In the genomic region with DNA sequence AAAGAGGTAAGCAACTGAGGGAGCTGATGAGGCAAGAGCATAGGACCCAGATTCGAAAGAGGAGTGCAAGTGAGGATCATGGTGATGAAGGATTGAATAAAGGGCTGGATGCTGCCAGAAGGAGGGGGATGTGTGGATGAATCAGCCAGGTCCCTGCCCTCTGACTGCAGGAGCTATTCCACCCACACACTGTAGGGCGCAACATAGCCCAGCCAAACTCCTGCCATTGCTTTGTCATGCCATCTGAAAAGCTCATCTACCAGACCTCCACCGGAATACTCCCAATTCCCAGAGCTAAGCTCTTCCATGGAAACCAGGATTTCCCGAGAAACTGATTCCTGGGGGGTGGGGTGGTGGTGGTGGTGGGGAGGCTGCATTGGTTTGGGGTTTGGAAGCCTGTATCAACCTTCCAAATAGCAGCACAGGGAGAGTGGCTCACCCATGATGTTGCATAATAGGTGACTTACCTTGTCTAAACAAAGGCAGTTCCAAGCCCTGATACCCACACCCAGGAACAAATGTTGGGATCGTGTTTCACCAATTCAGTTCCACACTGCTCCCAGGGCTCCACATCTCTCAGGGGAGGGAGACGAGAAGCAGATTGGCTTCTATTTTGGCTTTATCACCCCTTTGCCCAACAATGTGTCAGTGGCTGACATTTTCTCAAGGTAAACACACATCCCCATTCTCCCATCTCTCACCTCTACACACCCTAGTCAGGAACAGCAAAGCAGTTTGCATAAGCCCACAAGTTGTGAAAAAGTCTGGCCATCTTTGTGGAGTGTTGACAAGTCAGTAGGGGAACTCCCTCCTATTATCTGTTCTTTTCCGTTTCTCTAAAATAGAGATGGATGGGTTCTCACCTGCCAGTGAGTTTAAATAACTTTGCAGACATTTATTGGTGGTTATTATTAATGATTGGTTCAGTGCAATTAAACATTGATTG, we compare ENCODE assay signal across 14 mouse cellular contexts. TPM values are rescaled to one million over a fixed set of nuclear protein-coding genes. Genes with fewer than 3 reads are reported as not detected.
DNase-seq lines count a peak whose midpoint lies in the region; ATAC-seq and TF ChIP-seq lines count a peak whose summit lies in the region.
"Had no signal": no experiment of that assay in that cellular context is flagged by ENCODE, and none has a peak within 500 bp of the region (broad histone marks: within the 10 kb centered on the region; RNA-seq: fewer than 3 reads in every experiment).

No protein-coding gene starts in this region.

- intact Hi-C loops in heart, adult 2 months (cut with DNase I), result no loop called here
- intact Hi-C loops in heart, postnatal 36 days (cut with DNase I), result loop anchor here (10.0 kb wide), 1 partner anchor 674 kb away; no protein-coding TSS in a partner anchor

- DNase-seq in heart, adult 2 months, result no peak
- DNase-seq in heart, postnatal 36 days, result no peak
- DNase-seq in lung, postnatal 36 days, result peak; percentile 35
- no peak for DNase-seq in lung, postnatal 4 days
- peak; percentile 52 for DNase-seq in ES-CJ7 (ENCODE audit: low read depth, low spot score)
- peak; percentile 48 for DNase-seq in stomach, postnatal 0 days (ENCODE audit: low spot score)
- no peak for DNase-seq in ovary, adult 18-20 months (ENCODE audit: low spot score)
- DNase-seq: cerebellum, adult 9-10 months; gastrocnemius, postnatal 10 days; kidney, adult 8-10 months; layer of hippocampus, postnatal 36 days; lung, embryonic 14.5 days; thymus, postnatal 25 days had no signal

- 19% methylated on average over 7 of the region's 7 CpGs for WGBS in heart, adult 2 months
- 23% methylated on average over 7 of the region's 7 CpGs for whole genome bisulfite sequencing in stomach, postnatal 0 days

- ATAC-seq in stomach, postnatal 0 days (ENCODE audit: low FRiP score, low TSS enrichment), result peak; percentile 36; the same call in 1 of the 2 replicates

- no peak overlapping the region for H3K9ac ChIP-seq in heart, adult 2 months (ENCODE audit: low read depth, low read length)
- H3K9ac ChIP-seq in stomach, postnatal 0 days (ENCODE audit: low read length), result no peak overlapping the region
- H3K9ac ChIP-seq: lung, embryonic 14.5 days; neural tube, embryonic 15.5 days had no signal

- TF ChIP-seq POLR2A in heart, adult 2 months (IDR thresholded peaks at IDR 0.05; ENCODE audit: insufficient read depth, low read depth, low read length), result no peak

- no peak overlapping the region for H3K4me2 ChIP-seq in stomach, postnatal 0 days (replicated peaks; ENCODE audit: low read depth)
- H3K4me2 ChIP-seq: lung, embryonic 14.5 days; neural tube, embryonic 15.5 days had no signal

- 0 out of 2 replicates have a peak, but pooled peaks have one; percentile 38 for TF ChIP-seq EP300 in heart, adult 2 months (IDR thresholded peaks at IDR 0.05; ENCODE audit: insufficient read depth, low read depth, low read length)
- no peak for TF ChIP-seq EP300 in stomach, postnatal 0 days (optimal IDR thresholded peaks at IDR 0.05)

- H3K79me2 ChIP-seq in heart, adult 2 months (replicated peaks; ENCODE audit: control insufficient read depth, insufficient read depth, low read length), result no peaks in the 10 kb centered on the region; the same call in 1 of the 2 replicates

- no peaks in the 10 kb centered on the region for H3K27me3 ChIP-seq in heart, adult 2 months (ENCODE audit: control insufficient read depth, insufficient read depth, low read length)
- no peaks in the 10 kb centered on the region for H3K27me3 ChIP-seq in stomach, postnatal 0 days (ENCODE audit: control insufficient read depth, insufficient read depth, low read length)

- H3K4me1 ChIP-seq in heart, adult 2 months (ENCODE audit: control insufficient read depth, insufficient read depth, low read length), result peaks cover 5% of the 10 kb centered on the region
- H3K4me1 ChIP-seq in stomach, postnatal 0 days (replicated peaks; ENCODE audit: control insufficient read depth, insufficient read depth), result no peaks in the 10 kb centered on the region

- peaks cover 3% of the 10 kb centered on the region for H3K36me3 ChIP-seq in heart, adult 2 months (ENCODE audit: control insufficient read depth, insufficient read depth, low read length)
- no peaks in the 10 kb centered on the region; the same call in 1 of the 2 replicates for H3K36me3 ChIP-seq in stomach, postnatal 0 days (ENCODE audit: control insufficient read depth, insufficient read depth, low read length)

- no peak overlapping the region for H3K4me3 ChIP-seq in heart, adult 2 months
- H3K4me3 ChIP-seq in stomach, postnatal 0 days (ENCODE audit: low read depth, low read length), result no peak overlapping the region
- H3K4me3 ChIP-seq: neural tube, embryonic 15.5 days had no signal

- no peak overlapping the region; the same call in 1 of the 2 replicates for H3K27ac ChIP-seq in heart, adult 2 months
- peak overlapping the region; percentile 63 for H3K27ac ChIP-seq in stomach, postnatal 0 days (replicated peaks)
- H3K27ac ChIP-seq: neural tube, embryonic 15.5 days had no signal

- TF ChIP-seq CTCF in heart, adult 2 months (IDR thresholded peaks at IDR 0.05), result peak; percentile 55
- TF ChIP-seq CTCF in stomach, postnatal 0 days (IDR thresholded peaks at IDR 0.05; ENCODE audit: low read depth), result peak; percentile 30; the same call in 1 of the 2 replicates

- no peaks in the 10 kb centered on the region for H3K9me3 ChIP-seq in stomach, postnatal 0 days (ENCODE audit: control insufficient read depth, low read length)
- H3K9me3 ChIP-seq: neural tube, embryonic 15.5 days had no signal

RNA-seq across cellular contexts. Expression of a gene that starts 3.1 kb away (rescaled TPM):
- 10 to 100 TPM; 19.6 to 21.2 TPM for total RNA-seq in heart, adult 2 months (2021)
- 5.5 and 7.5 TPM in 2 replicates for polyA plus RNA-seq in heart, adult 2 months (2012; rRNA removed)
- total RNA-seq in heart, postnatal 36 days (2021), result 10 to 100 TPM; 19.6 to 20.4 TPM
- polyA plus RNA-seq in stomach, postnatal 0 days (2015; fragmentation: Nextera tagmentation; extraction: Ambion mirVana), result 33.4 and 33.5 TPM in 2 replicates

RNA-seq across cellular contexts. Expression of a gene that starts 9.0 kb away (rescaled TPM):
- total RNA-seq in heart, adult 2 months (2021), result 10 to 100 TPM; 20.7 to 22.6 TPM
- 23.9 and 27.1 TPM in 2 replicates for polyA plus RNA-seq in heart, adult 2 months (2012; rRNA removed)
- 10 to 100 TPM; 27.4 to 31.6 TPM for total RNA-seq in heart, postnatal 36 days (2021)
- 13.4 and 14.2 TPM in 2 replicates for polyA plus RNA-seq in stomach, postnatal 0 days (2015; fragmentation: Nextera tagmentation; extraction: Ambion mirVana)

RNA-seq across cellular contexts. Expression of a gene that starts 39.9 kb away (rescaled TPM):
- total RNA-seq in heart, adult 2 months (2021), result 1 to 10 TPM; 4.4 to 5.8 TPM
- polyA plus RNA-seq in heart, adult 2 months (2012; rRNA removed), result 9.8 and 12.0 TPM in 2 replicates
- total RNA-seq in heart, postnatal 36 days (2021), result 1 to 10 TPM; 5.1 to 8.5 TPM
- polyA plus RNA-seq in stomach, postnatal 0 days (2015; fragmentation: Nextera tagmentation; extraction: Ambion mirVana), result 3.5 and 4.3 TPM in 2 replicates

Comparison
In these comparisons a context has a peak if more than half of its experiments do, and no peak if none do; other contexts are left out.
1. DNase-seq: peak in lung, postnatal 36 days (single experiment), ES-CJ7 (single experiment) and stomach, postnatal 0 days (single experiment); none in heart, adult 2 months (0 of 2), heart, postnatal 36 days (0 of 2), lung, postnatal 4 days (0 of 2) and ovary, adult 18-20 months (single experiment).